Mouse (Mus musculus) heart, embryonic 16.5 days (tissue): ENCODE measurements around the gene Mast1. TPM values are rescaled to one million over a fixed set of nuclear protein-coding genes. Genes with fewer than 3 reads are reported as not detected.

Experiments
- ATAC-seq: fragments of 200-750 bp; cut with Nextera tagmentation; replicated peaks from 2 replicates; pipeline ENCODE4 v1.8.0; 2017; ENCODE audit warnings: moderate number of reproducible peaks; ENCODE audit not compliant: insufficient read depth, low FRiP score; ENCODE audit errors: extremely low read depth
- H3K27ac ChIP-seq: fragments of 300-500 bp; sonication (generic); 2 replicates; pipeline ENCODE4 v1.5.1; 2014; ENCODE audit warnings: mild to moderate bottlenecking, low read length, control low read depth, moderate library complexity
- H3K27me3 ChIP-seq: fragments of 300-500 bp; sonication (generic); 2 replicates; pipeline ENCODE4 v1.6.1; 2014; ENCODE audit warnings: low read length, mixed read lengths; ENCODE audit not compliant: control insufficient read depth, insufficient read depth
- H3K36me3 ChIP-seq: fragments of 300-500 bp; sonication (generic); 2 replicates; pipeline ENCODE4 v1.6.1; 2014; ENCODE audit not compliant: control insufficient read depth, insufficient read depth
- H3K4me1 ChIP-seq: fragments of 300-500 bp; sonication (generic); 2 replicates; pipeline ENCODE4 v1.6.1; 2014; ENCODE audit warnings: low read length, mixed read lengths; ENCODE audit not compliant: control insufficient read depth, insufficient read depth
- H3K4me2 ChIP-seq: fragments of 300-500 bp; sonication (generic); 2 replicates; pipeline ENCODE4 v1.6.1; 2014; ENCODE audit warnings: low read depth, mild to moderate bottlenecking, control low read depth, low read length
- H3K4me3 ChIP-seq: fragments of 300-500 bp; sonication (generic); 2 replicates; pipeline ENCODE4 v1.5.1; 2014; ENCODE audit warnings: mild to moderate bottlenecking, control low read depth, low read length
- H3K9ac ChIP-seq: fragments of 300-500 bp; sonication (generic); 2 replicates; pipeline ENCODE4 v1.6.1; 2014; ENCODE audit warnings: low read length, control low read depth
- H3K9me3 ChIP-seq: fragments of 300-500 bp; sonication (generic); replicated peaks from 2 replicates; pipeline ENCODE4 v1.6.1; 2016; ENCODE audit warnings: low read length; ENCODE audit not compliant: control insufficient read depth
- WGBS: fragments of 180-500 bp; shearing (Covaris S2); extraction: QIAGEN DNeasy Blood & Tissue Kit; methylation state at CpG from one replicate; pipeline ENCODE4 v1.1.7; 2014; 5-methylcytosine and 5-hydroxymethylcytosine counted together
- polyA plus RNA-seq: library from polyadenylated mRNA; unstranded; fragments of >200 nt; fragmentation: Nextera tagmentation; extraction: Ambion mirVana; gene quantifications from 2 replicates; pipeline ENCODE4 v1.2.1, GENCODE M21; 2015

Gene Mast1
- polyA plus RNA-seq, 1 experiment from 2014 or later, result 0.09 TPM

- no peak overlapping the region for H3K9ac ChIP-seq
- peaks cover 79% of the 10 kb centered on the region for H3K27me3 ChIP-seq
- ATAC-seq, result no peak
- 75% methylated on average over 16 of the region's 16 CpGs for WGBS
- H3K27ac ChIP-seq, result no peak overlapping the region
- H3K4me3 ChIP-seq, result no peak overlapping the region
- no peaks in the 10 kb centered on the region for H3K36me3 ChIP-seq
- H3K4me1 ChIP-seq, result peaks cover 5% of the 10 kb centered on the region
- no peak overlapping the region for H3K4me2 ChIP-seq
- no peaks in the 10 kb centered on the region for H3K9me3 ChIP-seq
Measured at GRCm38 (mm10) chr8:84933767-84934559, 3.2 kb downstream of the Mast1 start.

DNA sequence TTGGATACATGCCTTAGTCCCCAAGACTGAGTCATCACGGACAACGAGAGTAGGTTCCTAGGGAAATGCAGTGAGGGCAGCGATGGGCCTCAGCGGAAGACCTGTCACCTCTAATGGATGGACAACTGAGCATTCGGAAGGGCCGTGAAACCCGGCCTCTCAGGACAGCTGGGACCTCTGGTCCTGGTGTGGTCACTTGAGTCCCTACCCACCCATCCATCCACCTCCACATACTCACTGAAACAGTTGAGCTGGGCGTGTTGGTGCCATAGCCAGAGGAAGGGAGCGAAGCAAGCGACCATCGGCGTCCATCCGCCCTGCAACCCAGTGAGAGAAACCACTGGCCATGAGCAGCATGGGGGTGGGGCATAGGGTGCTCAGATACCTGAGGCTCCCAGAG is 6.6 kb downstream of the Mast1 start:
- H3K36me3 ChIP-seq, result no peaks in the 10 kb centered on the region
- WGBS, result 77% methylated on average over 13 of the region's 13 CpGs

GRCm38 (mm10) chr8:84928456-84929306 is 8.5 kb downstream of the Mast1 start:
- Histone ChIP-seq H3K9me3 (no peaks in the 10 kb centered on the region), H3K36me3 (no peaks in the 10 kb centered on the region), H3K4me1 (peaks cover 7% of the 10 kb centered on the region), H3K4me2 (peak overlapping the region; percentile 59), H3K27ac (no peak overlapping the region), H3K9ac (no peak overlapping the region), H3K4me3 (peak overlapping the region; percentile 33), H3K27me3 (peaks cover 52% of the 10 kb centered on the region)
- ATAC-seq, result peak; percentile 52; the same call in 1 of the 2 replicates
- WGBS, result 4% methylated on average over 48 of the region's 52 CpGs

More for the DNA sequence above, 6.6 kb downstream of the Mast1 start:
- H3K4me2 ChIP-seq, result no peak overlapping the region
- peaks cover 7% of the 10 kb centered on the region for H3K4me1 ChIP-seq
- no peaks in the 10 kb centered on the region for H3K9me3 ChIP-seq
- no peak for ATAC-seq
- H3K27me3 ChIP-seq, result peaks cover 60% of the 10 kb centered on the region
- no peak overlapping the region for H3K4me3 ChIP-seq
- no peak overlapping the region for H3K27ac ChIP-seq
- H3K9ac ChIP-seq, result no peak overlapping the region

GRCm38 (mm10) chr8:84927513-84927912 is 9.6 kb downstream of the Mast1 start:
- Histone ChIP-seq H3K4me3 (no peak overlapping the region), H3K27me3 (peaks cover 54% of the 10 kb centered on the region), H3K4me1 (peaks cover 7% of the 10 kb centered on the region), H3K4me2 (no peak overlapping the region), H3K9me3 (no peaks in the 10 kb centered on the region), H3K27ac (no peak overlapping the region), H3K36me3 (no peaks in the 10 kb centered on the region), H3K9ac (no peak overlapping the region)
- 63% methylated on average over 1 of the region's 1 CpGs for WGBS
- ATAC-seq, result no peak

- Histone ChIP-seq H3K4me2 (no peak overlapping the region), H3K9ac (no peak overlapping the region), H3K27me3 (peaks cover 40% of the 10 kb centered on the region), H3K9me3 (no peaks in the 10 kb centered on the region), H3K4me1 (peaks cover 7% of the 10 kb centered on the region), H3K36me3 (no peaks in the 10 kb centered on the region), H3K27ac (no peak overlapping the region), H3K4me3 (no peak overlapping the region)
- ATAC-seq, result no peak
- 52% methylated on average over 7 of the region's 7 CpGs for WGBS
Measured at GRCm38 (mm10) chr8:84925557-84925956, 11.6 kb downstream of the Mast1 start.

- Histone ChIP-seq H3K27me3 (peaks cover 45% of the 10 kb centered on the region), H3K4me2 (no peak overlapping the region), H3K9ac (no peak overlapping the region), H3K36me3 (no peaks in the 10 kb centered on the region), H3K4me3 (no peak overlapping the region), H3K9me3 (no peaks in the 10 kb centered on the region), H3K4me1 (no peaks in the 10 kb centered on the region), H3K27ac (no peak overlapping the region)
- 18% methylated on average over 2 of the region's 2 CpGs for WGBS
- ATAC-seq, result peak; percentile 78
Measured at GRCm38 (mm10) chr8:84921596-84921995, 15.6 kb downstream of the Mast1 start.

DNA sequence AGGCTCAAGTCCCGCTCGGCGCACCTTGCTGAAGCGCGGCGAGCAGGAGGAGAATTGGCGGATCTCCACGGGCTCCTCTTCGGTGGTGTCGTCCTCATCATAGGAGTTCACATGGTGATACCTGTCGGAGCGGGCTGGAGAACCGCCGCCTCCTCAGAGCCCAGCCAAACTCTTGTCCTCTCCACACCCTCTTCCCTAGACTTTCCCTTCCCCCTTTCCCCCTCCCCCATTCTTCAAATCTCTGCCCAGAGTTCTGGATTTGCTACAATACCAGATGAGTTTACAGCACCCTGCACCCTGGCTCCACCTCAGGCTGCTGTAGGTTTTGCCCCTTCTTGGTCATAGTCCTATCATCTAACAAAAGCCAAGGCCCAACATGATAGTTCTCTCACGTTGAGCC is 18.5 kb downstream of the Mast1 start:
- H3K9me3 ChIP-seq, result peaks cover 4% of the 10 kb centered on the region; the same call in 1 of the 2 replicates
- no peak overlapping the region for H3K4me2 ChIP-seq
- no peak for ATAC-seq
- 85% methylated on average over 15 of the region's 15 CpGs for WGBS
- H3K27ac ChIP-seq, result no peak overlapping the region
- no peak overlapping the region for H3K4me3 ChIP-seq
- H3K27me3 ChIP-seq, result peaks cover 37% of the 10 kb centered on the region
- H3K9ac ChIP-seq, result no peak overlapping the region
- no peaks in the 10 kb centered on the region for H3K36me3 ChIP-seq
- no peaks in the 10 kb centered on the region for H3K4me1 ChIP-seq

GRCm38 (mm10) chr8:84917781-84918180 is 19.4 kb downstream of the Mast1 start:
- H3K36me3 ChIP-seq, result no peaks in the 10 kb centered on the region
- peaks cover 37% of the 10 kb centered on the region for H3K27me3 ChIP-seq
- H3K4me3 ChIP-seq, result no peak overlapping the region
- H3K9ac ChIP-seq, result no peak overlapping the region
- no peak overlapping the region for H3K4me2 ChIP-seq
- 24% methylated on average over 20 of the region's 20 CpGs for WGBS
- peaks cover 4% of the 10 kb centered on the region; the same call in 1 of the 2 replicates for H3K9me3 ChIP-seq
- no peak overlapping the region for H3K27ac ChIP-seq
- ATAC-seq, result no peak
- peaks cover 3% of the 10 kb centered on the region; the same call in 1 of the 2 replicates for H3K4me1 ChIP-seq

DNA sequence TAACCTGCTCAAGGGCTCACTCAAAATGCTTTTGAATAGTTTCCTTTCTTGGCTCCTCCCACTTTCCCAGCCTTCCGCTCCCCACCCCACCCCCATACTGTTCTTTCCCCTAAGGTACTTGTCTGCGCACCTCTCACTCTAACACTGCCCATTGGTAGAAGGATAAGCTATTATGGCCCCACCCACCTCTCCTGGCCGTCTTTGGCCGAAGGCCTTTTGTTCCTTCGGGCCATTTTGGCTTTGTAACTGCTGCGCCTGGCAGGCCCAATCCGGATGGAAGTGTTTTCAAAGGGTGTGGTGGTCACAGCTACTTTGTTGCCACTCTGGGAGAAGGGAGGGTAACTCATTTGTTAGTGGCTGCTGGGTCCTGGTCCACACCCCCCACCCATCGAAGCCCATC is 21.9 kb downstream of the Mast1 start:
- Histone ChIP-seq H3K4me3 (no peak overlapping the region), H3K9me3 (peaks cover 4% of the 10 kb centered on the region; the same call in 1 of the 2 replicates), H3K27ac (no peak overlapping the region), H3K4me1 (peaks cover 6% of the 10 kb centered on the region; the same call in 1 of the 2 replicates), H3K4me2 (no peak overlapping the region), H3K36me3 (no peaks in the 10 kb centered on the region), H3K9ac (no peak overlapping the region), H3K27me3 (peaks cover 61% of the 10 kb centered on the region)
- ATAC-seq, result no peak
- WGBS, result 86% methylated on average over 8 of the region's 8 CpGs
